Mouse (Mus musculus): Measurements from ENCODE around the gene Mia.

Mia gene

DNA sequence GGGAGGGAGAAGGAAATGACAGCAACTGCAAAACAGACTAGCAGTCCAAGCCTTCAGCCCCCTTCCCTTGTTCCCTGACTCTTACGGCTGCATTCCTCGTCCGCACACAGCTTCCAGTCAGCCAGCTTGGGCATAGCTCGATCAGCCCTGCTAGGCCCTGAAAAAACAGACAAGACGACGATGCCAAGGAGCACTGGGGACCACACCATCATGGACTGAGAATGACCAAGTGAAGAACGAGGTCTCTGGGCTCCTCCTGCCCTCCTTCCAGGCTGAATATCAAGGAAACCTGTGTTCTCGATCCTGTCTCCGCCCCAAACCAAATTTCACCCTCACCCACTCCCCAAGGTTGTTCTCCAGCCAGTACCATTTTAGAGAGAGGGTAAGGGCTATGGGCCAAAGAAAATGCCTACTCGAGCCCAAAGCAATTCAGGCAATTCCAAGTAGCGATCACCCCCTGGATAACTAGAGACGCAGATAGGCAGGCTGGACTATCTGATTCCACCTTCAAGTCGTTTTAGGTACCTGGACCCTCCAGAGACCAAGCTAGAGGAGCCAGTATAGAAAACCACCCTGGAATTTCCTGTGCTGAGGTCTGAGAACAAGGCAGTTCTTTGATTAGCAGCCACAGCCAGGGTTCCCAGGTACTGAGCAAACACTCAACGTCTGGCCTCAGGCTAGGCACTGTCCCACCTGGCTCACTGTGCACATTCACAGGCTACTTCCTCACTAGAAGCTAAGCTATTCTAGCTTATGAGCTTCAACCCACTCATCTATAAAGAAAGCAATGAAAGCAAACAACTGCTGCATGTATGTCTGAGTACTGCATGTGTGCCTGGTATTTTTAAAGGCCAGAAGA is at the start of gene Mia, which contains the start of gene Gm21983:
Mia (minus strand) TSS at position 321 of the 859 bp plus-strand sequence.
Gm21983 (minus strand) TSS at position 250 of the 859 bp plus-strand sequence.
- in situ Hi-C loops (cut with MboI; ENCODE audit: low pct_unique_long_range_greater_than_20kb in 1 of 2, low sequenced_read_pairs in 2 of 2, unreplicated experiment in 1 of 2) = no loop called here

DNA sequence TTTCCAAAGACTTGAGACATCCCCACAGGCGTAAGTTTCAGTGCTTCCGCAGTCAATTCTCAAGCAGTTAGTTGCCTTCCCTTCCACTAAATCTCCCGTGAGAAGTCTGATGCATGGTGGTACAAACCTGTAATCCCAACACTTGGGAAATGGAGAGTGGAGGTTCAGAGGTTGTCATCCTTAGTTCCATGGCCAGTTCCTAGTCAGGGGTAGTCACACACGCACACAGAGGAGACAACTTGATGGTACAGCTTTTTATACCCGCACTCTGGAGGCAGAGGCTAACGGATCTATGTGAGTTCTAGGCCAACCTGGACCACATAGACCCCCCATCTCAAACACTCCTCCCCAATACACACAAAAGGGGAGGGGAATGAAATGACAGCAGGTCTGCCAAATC is 47.9 kb upstream of the Mia start:
- in situ Hi-C loops (cut with MboI; ENCODE audit: low pct_unique_long_range_greater_than_20kb in 1 of 2, low sequenced_read_pairs in 2 of 2, unreplicated experiment in 1 of 2) = no loop called here

DNA sequence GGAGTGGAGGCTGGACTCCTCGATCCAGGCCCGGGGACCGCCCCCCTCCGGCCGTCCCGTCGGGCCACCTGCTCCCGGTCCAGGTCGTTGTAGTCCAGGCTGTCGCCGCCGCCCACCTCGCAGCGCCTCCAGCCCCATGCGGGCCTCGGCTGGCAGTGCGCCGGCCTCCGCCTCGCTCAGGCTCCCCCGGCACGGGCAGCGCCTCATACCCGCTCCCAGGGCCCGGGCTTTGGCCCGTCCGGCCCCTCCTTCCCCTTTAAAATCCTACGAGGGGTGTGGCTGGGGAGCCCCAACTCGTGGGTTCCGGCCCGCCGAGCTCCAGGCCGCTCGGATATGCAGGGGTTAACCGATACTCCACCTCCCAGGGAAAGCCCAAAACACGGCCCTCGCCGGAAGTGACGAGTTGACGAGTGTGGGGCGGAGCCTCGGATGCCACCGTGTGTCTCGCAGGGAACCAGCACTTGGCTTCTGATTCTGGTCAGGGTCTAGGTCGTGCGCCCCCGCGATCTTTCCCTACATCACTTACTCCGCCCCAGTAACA is 47.4 kb upstream of the Mia start, which contains the start of gene Itpkc:
Itpkc (minus strand) TSS at position 381 of the 541 bp plus-strand sequence.
- in situ Hi-C loops (cut with MboI; ENCODE audit: low pct_unique_long_range_greater_than_20kb in 1 of 2, low sequenced_read_pairs in 2 of 2, unreplicated experiment in 1 of 2) = no loop called here

DNA sequence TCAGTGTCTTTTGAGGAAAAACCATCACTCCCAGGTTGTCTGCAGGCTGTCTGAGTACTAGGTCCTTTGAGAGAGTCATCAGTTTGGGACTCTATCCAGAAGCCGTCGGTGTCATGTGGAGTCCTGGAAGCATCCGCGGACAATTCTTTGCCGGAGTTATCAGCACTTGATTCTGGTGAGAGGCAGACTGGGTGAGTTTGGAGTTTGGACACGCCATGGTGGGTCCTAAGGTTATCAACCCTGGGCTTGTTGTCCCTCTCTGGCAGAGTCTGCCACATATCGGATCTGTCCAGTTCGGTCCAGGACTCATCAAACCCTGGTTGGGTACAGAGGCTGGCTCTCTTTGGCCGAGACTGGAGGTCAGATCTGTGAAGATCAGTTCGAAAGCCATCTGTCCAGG is 46.7 kb upstream of the Mia start:
- in situ Hi-C loops (cut with MboI; ENCODE audit: low pct_unique_long_range_greater_than_20kb in 1 of 2, low sequenced_read_pairs in 2 of 2, unreplicated experiment in 1 of 2) = no loop called here

DNA sequence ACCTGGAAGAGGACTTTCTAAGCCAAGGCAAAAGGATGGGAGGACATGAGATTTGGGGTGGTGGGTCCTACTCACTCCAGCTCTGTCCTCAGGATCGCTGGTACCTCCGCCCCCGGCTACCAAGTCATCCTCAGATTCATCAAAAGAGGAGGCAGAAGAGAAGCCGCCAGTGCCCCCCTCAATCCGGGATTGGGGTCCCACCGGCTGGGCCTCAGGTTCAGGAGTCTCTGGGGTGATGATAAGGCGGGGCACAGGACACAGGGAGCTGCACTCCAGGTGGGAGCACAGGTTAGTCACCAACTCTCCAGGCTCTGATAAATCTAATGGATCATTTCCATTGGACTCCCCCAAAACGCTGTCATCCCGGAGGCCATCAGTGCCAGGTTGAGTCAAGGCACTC is 46.3 kb upstream of the Mia start:
- in situ Hi-C loops (cut with MboI; ENCODE audit: low pct_unique_long_range_greater_than_20kb in 1 of 2, low sequenced_read_pairs in 2 of 2, unreplicated experiment in 1 of 2) = no loop called here

DNA sequence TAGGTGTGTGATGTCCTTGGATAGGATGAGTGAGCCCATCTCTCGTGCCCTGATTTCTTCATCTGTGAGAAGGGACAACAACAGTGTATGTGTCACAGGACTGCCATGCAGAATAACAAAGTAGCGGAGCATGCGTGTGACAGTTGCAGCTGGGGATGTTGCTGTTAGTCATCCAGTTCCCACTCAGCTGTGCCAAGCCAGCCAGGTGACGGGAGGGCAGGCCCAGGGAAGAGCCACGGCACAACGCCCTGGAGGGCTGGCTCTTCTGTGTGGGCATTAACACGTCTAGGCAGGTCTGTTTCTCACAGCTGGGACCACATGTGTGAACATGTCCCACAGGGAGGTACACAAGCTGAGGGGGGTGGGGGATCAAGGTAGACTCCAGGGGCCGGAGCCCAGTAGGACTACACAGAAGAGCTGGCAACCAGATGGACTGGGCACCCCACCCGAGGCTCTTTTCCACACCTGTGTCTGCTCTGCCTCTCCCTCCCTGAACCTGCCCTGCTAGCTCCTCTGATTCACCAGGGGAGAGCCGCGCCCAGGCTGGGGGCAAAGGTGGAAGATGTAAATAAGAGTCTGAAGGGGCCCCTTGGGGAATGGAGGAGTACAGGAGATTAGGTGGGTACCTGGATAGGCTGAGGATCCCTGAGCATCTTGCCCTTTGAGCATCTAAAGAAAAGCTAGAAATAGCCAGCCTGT is 44.1 kb upstream of the Mia start:
- in situ Hi-C loops (cut with MboI; ENCODE audit: low pct_unique_long_range_greater_than_20kb in 1 of 2, low sequenced_read_pairs in 2 of 2, unreplicated experiment in 1 of 2) = no loop called here

DNA sequence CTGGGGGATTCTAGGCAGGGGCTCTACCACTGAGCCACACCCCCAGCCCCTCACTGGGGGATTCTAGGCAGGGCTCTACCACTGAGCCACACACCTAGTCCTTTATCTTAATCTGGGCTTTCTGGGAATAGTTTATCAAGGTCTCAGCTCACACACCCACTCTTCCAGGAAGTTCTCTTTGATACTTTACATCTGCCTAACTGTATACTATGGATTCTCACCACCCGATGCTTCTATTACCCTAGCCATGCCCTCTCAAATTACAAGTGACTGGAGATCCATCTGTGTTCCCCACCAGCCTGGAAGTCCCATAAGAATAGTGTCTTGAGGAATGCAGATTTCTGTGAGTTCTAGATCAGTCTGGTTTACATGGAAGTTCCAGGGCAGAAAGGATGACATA is 41.6 kb upstream of the Mia start:
- in situ Hi-C loops (cut with MboI; ENCODE audit: low pct_unique_long_range_greater_than_20kb in 1 of 2, low sequenced_read_pairs in 2 of 2, unreplicated experiment in 1 of 2) = no loop called here

DNA sequence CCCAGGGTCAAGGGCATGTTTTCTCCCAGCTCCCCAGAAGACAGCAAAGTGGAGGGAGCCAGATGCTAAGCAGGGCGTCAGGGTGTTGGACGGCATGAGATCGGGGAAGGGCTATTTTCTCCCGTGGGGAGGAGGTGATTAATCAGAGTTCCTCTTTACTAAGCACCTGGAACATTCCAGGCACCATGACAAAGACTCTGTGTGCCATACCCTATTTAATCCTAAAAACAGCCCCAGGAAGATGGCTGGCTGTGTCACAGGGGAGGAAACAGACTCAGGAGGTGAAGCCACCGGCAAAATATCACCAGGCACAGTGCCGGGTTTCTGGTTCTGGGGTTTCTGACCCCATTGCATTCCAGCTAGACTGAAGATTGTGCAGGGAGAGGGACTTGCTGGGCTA is 41.0 kb upstream of the Mia start:
- in situ Hi-C loops (cut with MboI; ENCODE audit: low pct_unique_long_range_greater_than_20kb in 1 of 2, low sequenced_read_pairs in 2 of 2, unreplicated experiment in 1 of 2) = no loop called here

DNA sequence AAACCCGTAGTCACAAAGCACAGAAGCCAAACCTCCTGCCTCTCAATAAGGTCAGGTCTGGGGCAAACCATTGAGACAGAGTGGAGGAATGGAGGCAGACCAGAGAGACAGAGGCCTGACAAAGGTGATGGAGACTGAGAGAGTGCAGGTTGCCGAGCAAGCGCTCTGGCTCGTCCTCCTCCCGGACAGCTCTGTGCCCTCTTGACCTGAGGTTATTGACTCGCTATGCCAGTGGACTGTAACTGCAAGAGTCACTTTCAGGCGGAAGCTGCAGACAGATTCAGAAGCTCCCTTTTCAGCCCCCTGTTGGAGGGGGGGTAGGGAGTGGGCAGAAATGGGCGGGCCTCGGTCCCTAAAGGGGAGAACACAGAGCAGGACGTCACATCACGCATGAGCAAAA is 39.0 kb upstream of the Mia start:
- in situ Hi-C loops (cut with MboI; ENCODE audit: low pct_unique_long_range_greater_than_20kb in 1 of 2, low sequenced_read_pairs in 2 of 2, unreplicated experiment in 1 of 2) = no loop called here

DNA sequence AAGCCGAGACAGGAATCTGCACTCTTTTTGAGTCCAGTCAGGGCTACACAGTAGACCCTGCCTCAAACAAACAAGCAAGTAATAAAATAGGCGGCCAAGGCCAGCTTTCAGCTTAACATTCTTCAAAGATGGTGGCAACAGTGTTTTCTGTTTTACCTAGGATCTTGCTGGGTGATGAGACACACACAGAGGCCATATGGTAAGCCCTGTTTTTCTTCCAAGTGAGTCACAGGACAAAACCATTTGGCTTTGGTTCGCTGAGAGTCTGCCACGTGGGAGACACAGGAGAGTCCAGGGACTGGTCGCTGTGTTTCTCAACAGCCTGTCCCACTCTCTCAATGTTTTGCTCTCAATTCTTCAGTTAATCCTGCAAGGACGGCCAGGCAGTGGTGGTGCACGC is 37.6 kb upstream of the Mia start:
- in situ Hi-C loops (cut with MboI; ENCODE audit: low pct_unique_long_range_greater_than_20kb in 1 of 2, low sequenced_read_pairs in 2 of 2, unreplicated experiment in 1 of 2) = no loop called here

DNA sequence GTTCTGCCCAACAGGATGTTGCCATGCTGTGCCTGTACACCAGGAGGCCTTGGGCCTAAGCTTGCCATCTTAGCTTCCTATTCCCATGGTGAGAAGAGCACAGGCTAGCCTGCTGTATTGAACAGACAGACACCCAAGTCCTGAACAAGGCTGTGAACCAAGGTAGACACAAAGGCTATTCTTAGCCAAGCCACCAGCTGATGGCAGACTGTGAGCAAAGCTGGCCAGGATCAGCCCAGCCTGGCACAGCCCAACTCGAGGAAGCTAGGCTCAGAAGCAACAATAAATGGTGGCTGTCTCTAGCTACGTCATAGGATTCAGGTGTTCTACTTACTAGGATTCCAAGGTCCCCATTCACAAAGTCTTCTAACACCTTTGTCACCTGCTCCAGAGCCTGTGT is 31.7 kb upstream of the Mia start:
- in situ Hi-C loops (cut with MboI; ENCODE audit: low pct_unique_long_range_greater_than_20kb in 1 of 2, low sequenced_read_pairs in 2 of 2, unreplicated experiment in 1 of 2) = no loop called here

DNA sequence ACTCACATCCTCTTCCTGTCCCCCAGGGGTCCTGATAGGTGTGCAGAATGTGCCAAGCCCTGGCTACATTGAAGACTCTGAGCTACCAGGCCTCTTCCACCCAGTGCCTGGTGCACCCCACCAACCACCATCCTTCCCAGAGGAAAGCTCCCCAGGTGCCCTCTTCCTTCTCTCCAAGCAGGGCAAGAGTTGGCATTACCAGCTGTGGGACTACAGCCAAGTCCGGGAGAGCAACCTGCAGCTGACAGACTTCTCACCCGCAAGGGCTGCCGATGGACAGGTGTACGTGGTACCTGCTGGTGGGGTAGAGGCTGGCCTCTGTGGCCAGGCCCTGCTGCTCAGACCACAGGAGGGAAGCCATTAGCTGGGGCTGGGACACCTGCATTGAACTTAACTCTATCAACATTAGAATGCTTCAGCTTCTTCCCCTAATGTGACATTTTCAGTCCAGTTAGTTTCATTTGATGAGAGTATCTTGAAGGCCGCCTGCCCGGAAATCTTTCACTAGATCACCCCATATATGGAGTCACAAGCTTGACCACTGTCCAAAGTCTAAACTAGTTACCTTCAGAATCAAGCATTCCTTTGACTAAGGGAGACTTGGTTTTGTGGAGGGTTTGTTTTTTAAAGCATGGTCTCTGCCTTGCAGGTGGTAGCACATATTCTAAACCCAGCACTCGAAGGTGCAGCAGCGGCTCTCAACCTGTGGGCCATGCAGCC is 22.9 kb upstream of the Mia start:
- in situ Hi-C loops (cut with MboI; ENCODE audit: low pct_unique_long_range_greater_than_20kb in 1 of 2, low sequenced_read_pairs in 2 of 2, unreplicated experiment in 1 of 2) = no loop called here

DNA sequence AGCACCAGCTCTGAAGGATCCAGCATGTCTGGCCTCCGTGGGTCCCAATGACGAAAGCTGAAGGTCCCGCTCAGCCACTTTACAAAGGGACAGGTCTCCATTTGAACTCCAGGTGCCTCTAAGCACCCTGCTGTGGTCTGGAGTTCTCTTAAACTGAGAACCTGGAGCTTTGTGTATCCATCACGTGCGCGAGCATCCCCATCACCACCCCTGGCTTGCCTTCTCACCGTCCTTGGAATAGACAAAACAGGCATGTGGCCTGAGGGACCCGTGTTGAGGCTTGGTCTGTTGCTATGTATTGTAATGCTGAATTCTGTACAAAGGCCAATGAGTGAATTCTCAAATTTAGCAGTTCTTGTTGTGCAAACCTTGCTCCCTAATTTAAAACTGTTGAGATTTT is 17.8 kb upstream of the Mia start:
- in situ Hi-C loops (cut with MboI; ENCODE audit: low pct_unique_long_range_greater_than_20kb in 1 of 2, low sequenced_read_pairs in 2 of 2, unreplicated experiment in 1 of 2) = no loop called here

DNA sequence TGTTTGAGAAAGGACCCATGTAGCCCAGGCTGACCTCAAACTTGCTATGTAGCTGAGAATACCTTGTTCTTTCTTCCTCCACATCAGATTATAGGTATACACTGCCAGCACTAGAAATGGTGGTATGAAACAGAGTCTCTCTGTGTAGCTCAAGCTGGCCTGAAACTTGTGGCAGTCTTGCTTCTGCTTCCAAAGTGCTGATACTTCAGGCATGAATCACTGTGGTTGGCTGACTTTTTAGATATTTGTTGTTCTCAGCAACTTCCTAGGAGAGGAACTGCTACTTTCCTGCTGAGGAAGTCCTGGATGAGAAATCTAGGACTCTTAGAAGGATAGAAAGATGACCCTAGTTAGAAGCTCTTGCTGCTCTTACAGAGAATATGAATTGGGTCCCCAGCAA is 17.4 kb upstream of the Mia start:
- in situ Hi-C loops (cut with MboI; ENCODE audit: low pct_unique_long_range_greater_than_20kb in 1 of 2, low sequenced_read_pairs in 2 of 2, unreplicated experiment in 1 of 2) = no loop called here

DNA sequence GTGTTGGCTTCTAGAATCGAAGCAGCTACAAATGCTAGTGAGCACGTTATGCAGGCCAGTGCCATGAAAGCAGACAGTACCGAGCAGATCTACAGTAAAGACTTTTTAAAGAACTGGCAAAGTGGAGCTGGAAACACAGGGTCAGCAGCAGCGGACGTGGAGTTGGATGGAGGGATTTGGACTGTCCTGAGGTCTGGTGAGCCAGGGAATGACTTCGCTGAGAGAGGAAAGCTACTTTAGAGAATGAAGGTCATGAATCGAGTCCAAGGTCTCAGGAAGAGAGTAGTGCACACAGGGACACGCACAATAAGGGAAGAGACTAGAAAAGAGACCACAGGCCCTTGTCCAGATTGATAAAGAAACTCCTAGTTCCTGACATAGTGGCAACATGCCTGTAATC is 16.7 kb upstream of the Mia start:
- in situ Hi-C loops (cut with MboI; ENCODE audit: low pct_unique_long_range_greater_than_20kb in 1 of 2, low sequenced_read_pairs in 2 of 2, unreplicated experiment in 1 of 2) = no loop called here

DNA sequence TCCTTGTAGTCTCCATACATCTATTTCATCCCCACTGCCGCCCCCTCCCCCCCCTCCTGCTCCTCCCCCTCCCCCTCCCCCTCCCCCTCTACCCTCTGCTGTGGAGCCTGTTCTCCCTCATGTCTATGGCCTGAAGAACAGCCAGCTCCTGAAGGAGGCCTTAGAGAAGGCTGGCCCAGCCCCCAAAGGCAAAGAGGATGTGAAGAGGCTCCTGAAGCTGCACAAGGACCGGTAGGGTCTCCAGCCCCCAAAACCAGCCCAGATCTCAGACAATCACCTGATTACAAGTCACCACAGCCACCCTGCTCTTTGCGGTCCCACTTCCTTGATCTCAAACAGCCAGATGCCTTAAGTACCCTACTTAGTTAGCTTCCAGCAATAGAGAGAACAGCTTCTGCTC is 16.2 kb upstream of the Mia start:
- in situ Hi-C loops (cut with MboI; ENCODE audit: low pct_unique_long_range_greater_than_20kb in 1 of 2, low sequenced_read_pairs in 2 of 2, unreplicated experiment in 1 of 2) = no loop called here

DNA sequence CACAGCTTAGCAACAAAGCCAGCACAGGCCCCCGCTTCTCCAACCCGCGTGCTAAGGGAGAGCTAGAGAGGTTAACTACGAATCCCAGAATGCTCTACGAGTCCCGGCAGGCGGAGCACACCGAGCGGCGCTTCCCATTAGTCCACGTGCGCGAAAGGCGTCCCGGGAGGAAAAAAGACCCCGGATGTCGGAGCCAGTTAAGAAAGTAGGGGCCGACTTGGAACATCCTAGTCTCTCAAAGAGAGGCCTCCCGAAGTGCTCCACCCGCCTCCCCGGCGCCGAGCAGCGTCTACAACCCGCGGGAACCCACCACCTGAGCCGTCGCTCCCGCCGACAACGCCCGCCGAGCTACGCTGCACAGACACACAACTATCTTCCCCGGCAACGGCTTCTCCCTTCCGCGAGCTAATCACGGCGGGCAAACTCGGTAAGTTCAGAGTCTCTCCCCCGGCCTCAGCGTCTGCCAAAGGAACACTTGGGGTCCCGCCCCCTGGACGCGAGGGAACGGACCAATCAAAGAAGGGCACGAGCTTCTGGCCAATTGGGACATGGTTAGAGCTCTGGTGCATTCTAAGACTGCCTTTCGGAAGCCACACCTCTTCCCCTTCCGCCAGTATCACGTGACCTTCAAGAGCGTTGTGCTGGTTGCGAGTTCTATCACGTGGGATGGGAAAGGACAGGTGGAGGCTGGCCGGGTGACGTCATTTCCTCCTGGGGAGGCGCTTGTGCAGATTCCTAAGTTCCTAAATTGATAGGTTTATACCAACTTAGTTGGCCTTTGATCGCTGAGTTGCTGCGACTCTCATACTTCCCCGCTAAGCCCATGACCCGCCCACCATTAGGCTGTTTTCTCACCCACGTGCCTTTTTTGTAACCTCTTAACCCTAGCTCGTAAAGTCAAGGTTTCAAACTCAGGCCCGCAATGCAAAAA is 15.0 kb upstream of the Mia start, which contains the start of the genes BC024978 and Snrpa:
BC024978 (plus strand) TSS at position 101 of the 931 bp plus-strand sequence.
Snrpa (minus strand) TSS at position 591 of the 931 bp plus-strand sequence.
- in situ Hi-C loops (cut with MboI; ENCODE audit: low pct_unique_long_range_greater_than_20kb in 1 of 2, low sequenced_read_pairs in 2 of 2, unreplicated experiment in 1 of 2) = no loop called here

DNA sequence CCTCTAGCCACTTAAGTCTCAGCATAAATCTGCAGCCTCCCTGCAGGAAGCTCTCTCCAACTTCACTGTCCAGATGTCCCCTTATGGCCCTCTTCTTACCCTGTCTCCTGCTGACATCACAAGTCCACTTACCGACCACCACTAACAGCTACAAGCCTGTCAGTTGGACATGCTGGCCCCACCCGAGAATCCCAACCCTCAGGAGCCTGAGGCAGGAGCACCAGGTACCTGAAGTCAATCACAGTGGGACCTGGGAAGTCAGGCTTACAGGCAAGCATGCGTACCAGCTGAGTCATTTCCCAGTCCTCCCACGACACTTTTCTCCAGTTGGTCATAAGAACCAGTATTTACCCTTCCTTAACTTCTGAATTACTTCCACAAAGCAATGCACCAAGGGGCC is 12.8 kb upstream of the Mia start:
- in situ Hi-C loops (cut with MboI; ENCODE audit: low pct_unique_long_range_greater_than_20kb in 1 of 2, low sequenced_read_pairs in 2 of 2, unreplicated experiment in 1 of 2) = no loop called here
